Mouse (Mus musculus) activated CD4-positive, CD25-positive, alpha-beta regulatory T cell, adult 4 months (primary cell): ENCODE measurements around the gene Tbx2. TPM values are rescaled to one million over a fixed set of nuclear protein-coding genes. Genes with fewer than 3 reads are reported as not detected.

Experiments used
- ATAC-seq: one replicate; pipeline ENCODE4 v1.8.0; 2017
- polyA plus RNA-seq, 2 experiments: library from polyadenylated mRNA; unstranded; fragments of 100-300 nt; shearing (Covaris generic); gene quantifications; one replicate each; pipeline ENCODE4 v1.2.1; 2017

Gene Tbx2
- polyA plus RNA-seq, 2 experiments from 2014 or later: 0.13 TPM; not detected in 1

DNA sequence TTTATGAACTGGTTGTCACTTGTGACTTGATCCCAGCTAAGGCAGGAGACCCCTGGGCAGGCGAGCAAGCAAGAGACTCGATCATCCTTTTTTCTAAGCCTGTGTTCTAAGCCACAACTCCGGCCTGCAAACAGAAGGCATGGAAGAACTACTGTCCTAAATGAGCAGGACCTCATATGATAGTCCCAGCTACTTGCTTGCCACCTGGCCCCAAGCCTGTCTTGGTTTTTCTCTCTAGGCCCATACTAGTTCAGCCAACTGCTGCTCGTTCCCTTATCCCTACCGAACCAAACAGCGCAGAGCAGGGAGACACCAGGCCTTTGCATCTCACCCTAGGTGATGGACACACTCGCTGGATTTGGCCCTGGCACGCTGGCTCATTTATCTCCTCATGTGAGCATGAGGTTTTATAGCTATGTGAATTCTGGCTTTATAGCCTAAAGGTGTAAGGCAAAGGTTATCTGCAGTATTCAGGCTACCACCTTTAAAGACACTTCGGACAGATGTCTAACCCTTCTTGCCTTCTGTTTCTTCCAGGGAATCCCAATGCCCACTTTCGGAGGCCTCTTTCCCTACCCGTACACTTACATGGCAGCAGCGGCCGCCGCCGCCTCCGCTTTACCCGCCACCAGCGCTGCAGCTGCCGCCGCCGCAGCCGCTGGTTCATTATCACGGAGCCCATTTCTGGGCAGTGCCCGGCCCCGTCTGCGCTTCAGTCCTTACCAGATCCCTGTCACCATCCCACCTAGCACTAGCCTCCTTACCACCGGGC lies 7.9 kb downstream of the Tbx2 start:
- ATAC-seq: no peak

DNA sequence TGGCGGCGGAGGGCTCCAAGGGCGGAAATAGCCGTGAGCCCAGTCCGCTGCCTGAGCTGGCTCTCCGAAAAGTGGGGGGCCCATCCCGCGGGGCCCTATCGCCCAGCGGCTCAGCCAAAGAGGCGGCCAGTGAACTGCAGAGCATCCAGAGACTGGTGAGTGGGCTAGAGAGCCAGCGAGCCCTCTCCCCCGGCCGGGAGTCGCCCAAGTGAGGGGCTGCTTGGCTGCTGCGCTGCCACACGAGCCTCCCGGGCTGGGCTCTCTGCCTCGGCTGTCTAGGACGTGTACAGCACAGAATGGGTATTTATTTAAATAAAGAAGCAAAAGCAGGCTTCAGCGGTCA lies 8.4 kb downstream of the Tbx2 start:
- ATAC-seq: no peak

- no peak for ATAC-seq
Measured at GRCm38 (mm10) chr11:85841211-85841681, 8.9 kb downstream of the Tbx2 start.

DNA sequence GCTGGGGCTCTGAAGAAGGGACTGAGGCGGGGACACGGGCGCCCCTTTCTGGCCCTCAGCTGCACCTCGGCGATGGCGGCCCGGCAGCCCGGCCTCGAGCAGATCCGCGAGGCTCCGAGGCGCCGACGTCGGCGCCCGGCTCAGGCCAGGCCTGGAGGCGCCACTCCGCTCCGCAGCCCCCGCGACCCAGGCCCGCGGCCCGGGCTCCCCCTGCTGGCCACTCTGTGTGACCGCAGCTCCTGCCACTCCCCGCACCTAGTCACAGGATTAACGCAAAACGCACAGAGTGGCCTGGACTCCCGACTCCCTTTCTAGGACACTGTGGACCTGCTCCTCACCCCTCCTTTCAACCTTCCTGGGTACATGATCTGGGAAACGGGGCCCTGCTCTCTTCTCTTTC lies 9.6 kb downstream of the Tbx2 start:
- ATAC-seq: peak; percentile 34

DNA sequence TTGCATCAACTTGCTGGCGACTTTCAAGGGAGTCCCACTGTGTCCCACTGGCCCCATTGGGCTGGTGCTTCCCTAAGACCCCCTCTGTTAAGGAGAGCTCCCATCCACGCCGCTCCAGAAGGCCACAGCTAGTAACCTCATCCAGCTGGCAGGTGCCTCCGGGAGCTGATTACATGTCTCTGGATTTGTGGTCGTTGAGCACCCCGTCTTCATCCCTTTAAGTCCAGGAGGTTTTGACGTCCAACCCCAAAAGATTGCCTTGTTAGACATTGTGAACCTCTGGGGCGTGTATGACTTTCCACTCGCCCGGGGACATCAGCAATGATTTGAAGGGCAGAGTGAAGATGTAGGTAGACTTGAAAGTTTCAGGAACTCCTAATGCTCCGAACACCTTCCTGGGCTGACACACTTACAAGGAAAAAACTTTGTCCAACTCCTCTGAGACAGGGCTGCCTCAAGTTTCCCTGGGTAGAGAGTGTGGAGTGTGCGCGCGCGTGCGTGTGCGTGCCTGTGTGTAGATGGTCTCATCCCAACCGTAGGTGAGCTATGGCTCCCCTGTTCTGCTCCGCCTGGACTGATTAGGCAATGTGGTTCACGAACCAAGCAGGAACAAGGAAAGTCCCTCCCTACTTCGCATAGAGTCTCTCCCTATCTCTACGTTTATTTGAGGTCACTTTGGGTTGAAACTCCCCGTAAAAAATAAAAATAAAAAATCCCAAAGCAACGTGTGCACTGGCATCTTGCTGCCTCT lies 10.4 kb downstream of the Tbx2 start:
- no peak for ATAC-seq

DNA sequence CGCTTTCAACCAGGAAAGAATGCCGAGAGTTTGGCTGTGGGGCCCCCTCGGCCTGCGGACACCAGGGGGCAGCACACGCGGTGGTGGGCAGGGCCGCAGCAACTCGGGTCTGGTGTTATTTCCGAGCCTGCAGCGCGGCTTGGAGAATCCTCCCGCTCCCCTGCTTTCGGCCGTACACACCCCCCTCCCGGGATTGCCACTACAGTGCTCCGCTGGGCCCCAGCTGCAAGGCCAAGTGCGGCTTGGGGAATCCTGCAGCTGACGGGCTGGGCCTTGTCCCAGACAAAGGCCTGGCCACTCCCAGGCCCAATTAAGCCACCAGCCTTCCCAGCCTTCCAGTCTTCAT lies 11.0 kb downstream of the Tbx2 start:
- no peak for ATAC-seq

- no peak for ATAC-seq
Measured at GRCm38 (mm10) chr11:85844144-85844965, 12.0 kb downstream of the Tbx2 start.

DNA sequence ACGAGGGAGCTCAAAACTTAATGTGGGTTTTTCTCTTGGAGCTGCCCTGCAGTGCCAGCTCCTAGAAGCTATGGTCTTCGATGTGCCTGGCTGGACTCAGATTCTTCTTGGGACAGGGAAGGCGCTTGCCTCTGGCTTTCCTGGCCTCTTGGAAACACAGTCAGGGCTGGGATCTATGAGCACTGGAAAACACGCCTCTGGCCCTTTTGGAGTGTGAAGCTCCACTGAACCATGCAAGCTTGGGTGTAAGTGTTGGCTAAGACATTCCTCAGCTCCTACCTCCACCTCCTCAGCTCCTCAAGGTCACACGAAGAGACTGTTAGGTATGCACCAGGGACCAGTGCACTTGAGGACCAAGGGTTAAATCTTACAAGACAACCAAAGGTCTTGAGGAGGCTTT lies 12.6 kb downstream of the Tbx2 start:
- ATAC-seq: no peak

DNA sequence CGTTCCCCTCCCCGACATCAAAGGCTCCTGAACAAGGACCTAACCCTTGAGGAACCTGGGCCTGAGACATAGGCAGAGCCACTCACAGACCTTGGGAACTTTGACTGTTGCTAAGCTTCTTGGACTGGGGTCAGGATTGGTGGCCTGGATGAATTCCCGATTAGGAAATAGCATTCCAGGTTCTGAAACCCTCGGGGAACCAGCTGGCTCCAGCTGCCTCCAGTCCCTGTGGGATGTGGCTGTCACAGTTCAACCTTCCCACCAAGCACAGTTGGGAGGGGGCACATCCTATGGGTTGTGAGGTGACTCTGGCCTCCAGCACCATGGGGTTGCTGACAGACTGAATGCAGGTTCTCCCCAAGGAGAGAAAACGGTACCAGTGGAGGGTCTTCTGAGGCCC lies 13.6 kb downstream of the Tbx2 start:
- no peak for ATAC-seq

DNA sequence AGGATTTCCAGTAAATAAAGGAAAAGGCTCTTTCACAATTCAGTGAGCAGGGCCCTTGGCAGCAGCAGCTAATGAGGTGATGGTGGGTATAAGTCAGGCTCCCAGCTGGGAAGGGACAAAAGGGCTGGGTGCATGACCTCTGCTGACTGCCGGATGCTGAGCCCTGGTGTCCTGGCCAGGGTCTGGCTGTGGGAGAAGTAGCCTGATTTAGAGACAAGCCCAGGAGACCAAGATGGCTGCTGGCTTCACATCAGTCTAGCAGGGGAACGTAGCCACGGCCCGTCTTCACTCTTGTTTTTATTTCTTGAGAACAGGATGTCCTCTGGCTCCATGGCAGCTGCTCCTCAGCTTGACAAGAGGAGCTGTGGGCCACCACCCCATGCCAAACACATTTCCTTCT lies 14.2 kb downstream of the Tbx2 start:
- ATAC-seq: no peak

- peak; percentile 36 for ATAC-seq
Measured at GRCm38 (mm10) chr11:85849037-85849436, 16.7 kb downstream of the Tbx2 start.

DNA sequence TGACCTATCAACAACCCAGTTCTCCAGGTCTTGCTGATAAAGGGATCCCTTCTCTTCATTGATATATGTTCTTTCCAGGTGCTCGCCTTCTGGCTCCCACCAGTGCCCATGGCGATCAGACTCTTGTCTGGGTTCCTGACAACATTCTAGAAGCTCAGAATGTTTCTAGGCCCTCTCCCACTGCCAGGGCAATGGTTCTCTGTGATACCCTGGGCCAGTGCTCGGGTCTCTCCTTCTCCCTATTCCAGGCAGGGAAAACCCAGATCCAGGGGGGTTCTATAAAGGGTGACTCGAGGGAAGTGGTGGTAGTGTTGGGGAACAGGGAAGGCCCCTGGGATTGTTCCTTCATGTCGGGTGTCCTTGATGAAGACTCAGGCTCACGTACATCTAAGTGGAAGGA lies 17.9 kb downstream of the Tbx2 start, which contains the start of gene Gm11444:
Gene Gm11444, minus strand, starts transcription at position 101 of the 400 bp plus-strand sequence.
- no peak for ATAC-seq

- no peak for ATAC-seq
Measured at GRCm38 (mm10) chr11:85850758-85851157, 18.4 kb downstream of the Tbx2 start.

- ATAC-seq: no peak
Measured at GRCm38 (mm10) chr11:85857997-85858698, 25.8 kb downstream of the Tbx2 start.

DNA sequence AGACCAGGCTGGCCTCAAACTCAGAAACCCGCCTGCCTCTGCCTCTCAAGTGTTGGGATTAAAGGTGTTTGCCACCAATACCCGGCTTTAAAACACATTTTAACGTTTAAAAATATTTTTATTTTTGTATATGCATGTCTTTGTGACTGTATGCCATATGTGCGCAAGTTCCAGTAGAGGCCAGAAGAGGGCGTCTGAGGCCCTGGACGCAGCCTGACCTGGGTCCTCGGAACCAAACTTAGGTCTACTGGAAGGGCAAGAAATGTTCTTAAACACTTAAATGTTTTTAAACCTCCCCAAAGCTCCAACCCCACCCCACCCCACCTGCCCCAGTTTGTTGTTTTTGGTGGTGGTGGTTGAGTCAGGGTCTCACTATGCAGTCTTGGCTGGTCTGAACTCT lies 32.0 kb downstream of the Tbx2 start:
- ATAC-seq: no peak

GRCm38 (mm10) chr11:85876059-85876788 lies 43.9 kb downstream of the Tbx2 start:
- no peak for ATAC-seq

DNA sequence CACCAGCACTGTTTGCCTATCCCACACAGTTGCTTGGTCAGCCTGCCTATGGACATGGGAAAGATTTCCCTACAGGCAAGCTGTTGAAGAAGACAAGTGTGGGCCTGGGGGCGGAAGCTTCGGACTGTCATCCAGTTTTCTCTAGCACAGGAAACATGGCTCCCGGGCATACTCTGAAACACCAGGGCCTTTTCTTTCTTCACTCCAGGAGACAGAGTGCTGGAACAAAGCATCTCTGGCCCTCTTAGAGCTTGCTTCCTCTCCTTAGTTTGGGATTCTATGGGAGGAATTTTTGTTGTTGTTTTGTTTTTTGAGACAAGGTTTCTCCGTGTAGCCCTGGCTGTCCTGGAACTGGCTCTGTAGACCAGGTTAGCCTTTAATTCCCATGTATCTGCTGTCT lies 52.1 kb downstream of the Tbx2 start:
- no peak for ATAC-seq

- no peak for ATAC-seq
Measured at GRCm38 (mm10) chr11:85885665-85886428, 53.5 kb downstream of the Tbx2 start, which contains the start of gene Tbx4. Tbx4 (plus strand) TSS chr11:85886422.

DNA sequence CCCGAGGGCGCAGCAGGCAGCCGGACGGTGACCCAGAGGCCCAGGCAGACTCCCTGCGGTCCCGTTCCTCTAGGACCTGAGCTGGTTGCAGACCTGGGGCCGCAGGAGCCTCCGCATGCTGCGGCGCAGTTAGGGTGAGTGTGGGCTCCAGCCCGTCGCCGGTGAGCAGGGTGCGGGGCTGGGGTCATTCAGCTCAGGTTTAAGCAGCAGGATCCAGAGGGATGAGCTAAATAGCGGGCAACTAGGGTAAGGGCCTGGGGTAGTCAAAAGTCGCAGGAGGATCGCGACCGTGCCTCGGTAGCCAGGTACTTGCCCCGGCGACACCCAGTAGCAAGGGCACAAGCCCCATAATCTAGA lies 54.1 kb downstream of the Tbx2 start:
- no peak for ATAC-seq

- ATAC-seq: no peak
Measured at GRCm38 (mm10) chr11:85887273-85887672, 54.9 kb downstream of the Tbx2 start.

DNA sequence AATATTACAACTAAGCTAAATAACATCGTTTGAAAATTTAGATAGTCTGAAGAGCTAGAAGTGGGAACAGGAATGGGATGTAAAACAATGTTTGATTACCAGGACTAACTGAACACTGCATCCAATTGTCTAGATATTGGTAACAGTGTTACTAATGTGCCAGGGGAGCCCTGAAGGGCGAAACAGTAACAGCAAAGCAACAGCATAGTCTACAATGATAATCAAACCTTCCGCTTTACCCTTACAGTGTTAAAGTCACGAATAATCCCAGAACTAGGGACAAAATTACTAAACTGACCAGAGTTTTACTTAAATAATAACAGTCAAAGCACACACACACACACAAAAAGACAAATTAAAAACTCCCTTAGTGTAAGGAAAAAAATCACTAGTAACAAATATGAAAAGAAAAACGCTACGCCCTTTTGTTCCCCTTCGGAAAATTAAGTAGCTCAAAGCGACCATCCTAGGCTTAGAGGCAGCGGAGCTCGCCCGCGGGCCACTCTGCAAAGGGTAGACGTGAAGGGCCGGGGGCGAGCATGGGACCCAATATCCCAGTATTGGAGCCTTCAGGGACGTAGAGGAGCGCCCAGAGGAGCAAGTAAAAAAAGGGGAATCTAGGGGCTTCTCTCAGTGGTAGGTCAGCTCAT lies 55.6 kb downstream of the Tbx2 start:
- no peak for ATAC-seq
